Mouse (Mus musculus) ES-E14 (cell line): ENCODE data around the gene Bax.

ENCODE experiments used
- CHD2 ChIP-seq: IDR thresholded peaks from 2 replicates; pipeline ENCODE4 v1.6.1; 2014; ENCODE audit warnings: mild to moderate bottlenecking, low read depth, low read length, inconsistent platforms
- MAFK ChIP-seq: IDR thresholded peaks from 2 replicates; pipeline ENCODE4 v1.6.1; 2014; ENCODE audit warnings: mild to moderate bottlenecking, low read depth, low read length, inconsistent platforms; ENCODE audit not compliant: insufficient read depth
- ZNF384 ChIP-seq: IDR thresholded peaks from 2 replicates; pipeline ENCODE4 v1.6.1; 2012; ENCODE audit warnings: low read depth, low read length, inconsistent platforms

- TF ChIP-seq MAFK (no peak), ZNF384 (no peak), CHD2 (no peak)
Measured at GRCm38 (mm10) chr7:45486158-45486557, 19.5 kb upstream of the Bax start.
